Mouse (Mus musculus) lung, postnatal 25 days (tissue): ENCODE measurements around the gene Tada2b.
A peak's percentile ranks its signal among the peaks of the same experiment; 100 is the strongest.

Source experiments
- DNase-seq: peaks from one replicate; pipeline ENCODE4 v3.0.0; 2022; ENCODE audit warnings: low spot score

Gene Tada2b

DNA sequence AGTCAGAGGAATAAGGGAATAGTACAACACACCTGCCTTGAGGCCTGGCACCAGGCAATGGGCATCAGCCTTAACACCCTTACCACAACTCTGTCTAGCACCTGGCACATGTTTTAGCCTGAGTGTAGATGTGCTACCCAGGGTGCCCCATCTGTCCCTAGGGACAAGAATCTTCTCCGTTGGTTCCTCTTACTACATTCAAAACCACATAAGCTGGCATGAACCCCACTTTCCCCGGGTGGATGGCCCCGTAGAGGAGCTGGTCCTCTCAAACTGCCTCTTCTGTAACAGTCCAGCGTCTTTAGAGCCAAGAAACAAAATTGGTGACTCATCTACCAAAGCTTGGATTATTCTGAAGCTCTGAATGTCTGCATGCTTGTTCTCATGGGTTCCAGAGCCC, 3.7 kb downstream of the Tada2b start:
- no peak for DNase-seq

DNA sequence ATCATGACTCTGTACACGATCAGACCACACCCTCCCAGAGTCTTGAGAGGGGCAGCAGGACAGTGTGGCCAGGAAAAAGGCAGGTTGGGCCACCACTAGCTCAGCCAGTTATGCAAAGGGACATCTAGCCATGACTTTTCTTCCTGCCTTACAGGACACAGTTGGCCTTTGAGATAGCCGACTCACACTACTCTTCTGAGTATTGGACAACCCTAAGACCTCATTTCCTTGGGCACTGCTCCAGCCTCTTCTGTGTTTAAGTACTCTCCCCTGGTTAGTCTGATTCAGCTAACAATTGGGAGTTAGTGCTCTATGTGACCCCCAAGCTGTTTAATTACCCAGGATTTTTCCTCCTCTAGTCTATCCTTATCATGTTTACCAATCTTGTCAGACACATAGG, 4.3 kb downstream of the Tada2b start:
- DNase-seq, result peak; percentile 18

DNA sequence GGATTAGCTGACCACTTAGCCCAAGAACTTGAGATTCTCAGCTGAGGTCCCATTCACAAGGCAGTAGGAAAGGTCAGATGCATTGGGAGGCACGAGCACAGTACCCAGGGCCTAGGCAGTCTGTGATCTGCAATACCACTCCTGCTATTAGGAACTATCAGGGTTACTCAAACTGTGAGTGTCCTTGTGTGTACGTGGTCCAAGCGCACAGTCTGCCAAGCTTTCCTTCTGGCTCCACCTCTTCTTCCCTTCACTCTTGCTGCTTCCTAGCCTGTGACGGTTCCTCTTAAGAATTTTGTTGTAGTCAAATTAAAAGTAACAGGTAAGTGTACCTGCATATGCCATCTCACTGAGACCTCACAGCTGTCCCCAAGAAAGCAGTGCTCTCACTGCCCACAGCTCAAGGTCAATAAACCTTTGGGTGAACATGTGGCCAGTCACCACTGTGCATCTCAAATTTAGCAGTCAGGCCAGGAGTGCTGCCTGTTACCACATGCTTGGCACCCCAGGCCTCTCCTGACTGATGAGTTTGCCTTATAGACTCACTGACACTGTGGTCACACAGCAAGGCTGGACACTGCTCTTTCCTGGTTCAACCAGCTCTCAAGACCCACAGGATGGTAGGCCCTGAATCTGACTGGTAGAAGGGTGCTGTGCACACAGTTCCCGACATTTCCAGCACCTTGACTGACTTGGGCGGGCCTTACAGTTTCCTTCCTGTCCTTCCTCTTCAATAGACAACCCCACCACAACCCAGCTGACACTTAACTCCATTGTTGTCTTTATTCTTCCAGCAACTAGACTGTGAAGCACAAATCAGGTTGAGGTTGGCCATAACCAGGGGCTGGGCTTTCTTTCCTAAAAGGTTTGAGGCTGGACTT, 5.3 kb downstream of the Tada2b start:
- DNase-seq, result no peak

DNA sequence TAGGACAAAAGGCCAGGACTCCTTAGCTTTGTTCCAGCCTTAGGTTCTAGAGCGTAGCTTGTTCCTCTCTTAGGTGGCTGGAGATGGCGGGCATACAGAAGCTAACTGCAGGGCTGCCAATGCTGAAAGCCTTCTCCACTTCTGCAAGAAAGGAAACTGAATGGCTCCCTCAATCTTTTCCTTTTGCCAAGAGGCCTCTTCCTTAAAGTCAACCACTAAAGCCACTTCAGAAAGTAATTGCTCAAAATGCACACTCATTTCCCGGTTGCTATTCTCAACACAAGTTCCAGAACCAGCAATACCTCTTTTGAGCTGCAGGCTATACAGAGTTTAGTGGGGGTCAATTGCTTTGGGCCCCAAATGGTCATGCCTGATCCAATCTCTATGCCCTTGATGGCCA, 6.6 kb downstream of the Tada2b start:
- peak; percentile 36 for DNase-seq

DNA sequence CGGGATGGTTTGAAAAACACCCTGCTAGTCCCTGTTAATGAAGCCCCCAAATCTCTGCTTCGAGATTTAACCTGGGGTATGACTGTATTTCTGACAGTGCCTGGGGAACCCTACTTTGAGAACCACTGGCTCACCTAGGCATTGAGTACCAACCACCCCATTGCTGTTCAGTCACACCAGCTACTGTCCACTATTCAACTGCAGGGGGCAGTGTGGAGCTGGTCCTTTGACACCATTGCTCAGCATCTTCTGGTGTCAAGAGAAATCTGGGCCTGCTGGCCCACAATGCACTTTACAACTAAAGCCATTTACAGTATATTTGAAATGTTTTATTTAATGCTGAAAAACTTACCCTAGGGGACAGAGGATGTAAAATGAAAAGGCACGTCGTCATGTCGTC, 9.8 kb downstream of the Tada2b start:
- DNase-seq, result peak; percentile 67

DNA sequence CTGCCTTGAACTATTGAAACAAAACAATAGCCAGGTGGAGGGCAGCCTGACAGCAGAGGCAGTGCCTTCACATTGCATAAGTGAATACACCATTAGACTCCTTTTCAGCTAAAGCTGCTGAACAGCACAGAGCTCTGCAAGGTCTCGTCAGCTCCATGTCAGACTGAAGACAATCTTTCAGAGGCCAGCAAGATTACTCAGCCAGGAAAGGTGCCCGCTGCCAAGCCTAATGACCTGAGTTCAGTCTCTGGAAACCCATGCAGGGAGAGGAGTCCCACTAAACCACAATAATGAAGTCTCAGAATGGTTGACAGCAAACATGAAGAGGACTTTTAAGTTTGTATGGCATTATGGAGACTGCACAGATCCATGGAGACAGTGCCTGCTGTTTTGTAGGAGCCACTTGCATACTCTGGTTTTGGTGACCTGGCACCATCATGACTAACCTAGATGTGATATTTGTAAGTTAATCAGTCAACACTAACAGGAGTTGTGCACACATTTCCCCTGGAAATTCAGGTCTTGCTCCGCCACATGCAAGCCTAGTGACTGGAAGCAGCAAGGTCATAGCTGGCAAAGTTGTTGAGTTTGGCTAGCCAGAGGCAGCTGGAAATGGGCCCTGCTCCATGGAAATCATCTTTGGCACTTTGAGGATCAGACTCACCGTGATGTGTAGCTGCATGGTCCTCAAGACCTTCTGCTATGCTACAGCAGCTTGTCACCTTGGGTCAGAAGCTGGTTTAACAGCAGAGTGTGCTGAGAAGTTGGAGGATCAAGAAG, 11.0 kb downstream of the Tada2b start:
- no peak for DNase-seq

DNA sequence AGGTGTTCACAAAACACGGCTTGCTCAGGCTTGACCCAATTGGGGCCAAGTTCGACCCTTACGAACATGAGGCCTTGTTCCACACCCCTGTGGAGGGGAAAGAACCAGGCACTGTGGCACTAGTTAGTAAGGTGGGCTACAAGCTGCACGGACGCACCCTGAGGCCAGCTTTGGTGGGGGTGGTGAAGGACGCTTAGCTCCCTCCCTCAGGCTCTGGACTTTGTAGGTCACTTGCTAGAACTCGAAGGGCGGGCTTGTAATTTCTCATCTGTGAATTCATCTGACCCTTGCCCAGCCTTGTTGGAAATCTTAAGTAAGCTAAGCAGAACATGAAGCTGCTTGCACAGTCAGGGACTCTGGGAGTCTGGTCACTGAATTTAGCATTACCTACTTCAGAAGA, 12.9 kb downstream of the Tada2b start:
- DNase-seq, result no peak

DNA sequence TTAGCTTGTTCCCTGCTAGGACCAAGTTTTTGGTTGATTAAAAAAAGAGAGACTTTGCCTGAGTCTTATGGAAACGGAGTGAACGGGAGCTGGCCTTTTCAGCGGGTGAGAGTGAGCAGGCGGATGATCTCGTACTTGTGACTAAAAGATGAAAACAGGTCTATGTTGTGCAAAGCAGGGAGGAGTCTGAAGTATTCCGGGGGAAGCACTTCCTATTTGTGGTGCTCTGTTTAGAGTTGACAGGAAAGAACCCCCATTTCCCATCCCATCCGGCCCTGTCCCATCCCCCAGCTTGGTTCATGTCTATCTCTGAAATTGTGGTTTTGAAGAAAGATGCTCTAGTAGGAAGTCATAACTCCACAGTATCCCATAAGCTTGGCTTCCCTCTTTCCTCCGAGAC, 18.2 kb downstream of the Tada2b start:
- no peak for DNase-seq

DNA sequence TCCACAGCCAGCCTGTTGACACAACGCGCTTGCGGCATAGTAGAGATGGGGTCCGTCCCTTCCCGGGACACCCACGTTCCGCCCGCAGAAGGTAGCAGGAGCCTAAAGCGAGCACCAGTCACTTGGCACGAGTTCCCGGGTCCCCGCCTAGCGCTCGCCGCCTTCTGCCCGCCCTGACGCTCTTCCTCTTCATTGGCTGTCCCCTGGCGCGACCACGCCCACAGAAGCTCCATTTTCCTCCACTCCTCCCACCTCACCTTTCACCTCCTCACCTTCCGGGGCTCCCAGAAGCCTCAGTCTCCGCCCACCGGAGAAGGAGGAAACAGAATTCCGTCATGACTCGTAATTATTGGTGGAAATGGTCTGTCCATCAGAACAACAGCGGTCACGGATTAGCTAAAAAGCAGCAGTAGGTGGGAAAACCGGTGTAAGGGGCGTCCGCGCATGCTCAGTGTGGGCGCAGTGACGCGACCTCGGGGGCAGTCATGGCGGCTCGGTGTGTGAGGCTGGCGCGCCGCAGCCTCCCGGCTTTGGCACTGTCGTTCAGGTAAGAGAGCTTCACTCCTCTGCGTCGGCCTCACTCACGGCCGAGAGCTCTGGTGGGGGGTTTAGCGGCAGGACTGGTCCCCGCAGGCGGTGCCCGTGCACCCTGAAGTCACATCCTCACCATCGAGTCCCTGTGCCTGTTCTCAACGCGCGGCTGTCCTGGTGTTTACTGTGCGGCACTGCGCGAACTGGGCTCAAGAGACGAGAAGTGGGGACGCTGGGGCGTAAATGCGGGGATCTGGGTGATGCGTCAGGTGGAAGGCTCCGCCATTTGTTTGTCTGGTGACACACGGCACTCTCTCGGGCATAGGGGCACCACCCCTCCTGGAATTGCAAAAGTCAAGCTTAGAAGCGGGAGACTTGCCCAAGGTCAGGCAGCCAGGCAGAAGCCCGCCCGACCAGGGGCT, 19.1 kb downstream of the Tada2b start, which contains the start of gene Grpel1:
TSS of gene Grpel1 (plus strand) at position 290 of the 953 bp plus-strand sequence.
- DNase-seq, result peak; percentile 100

DNA sequence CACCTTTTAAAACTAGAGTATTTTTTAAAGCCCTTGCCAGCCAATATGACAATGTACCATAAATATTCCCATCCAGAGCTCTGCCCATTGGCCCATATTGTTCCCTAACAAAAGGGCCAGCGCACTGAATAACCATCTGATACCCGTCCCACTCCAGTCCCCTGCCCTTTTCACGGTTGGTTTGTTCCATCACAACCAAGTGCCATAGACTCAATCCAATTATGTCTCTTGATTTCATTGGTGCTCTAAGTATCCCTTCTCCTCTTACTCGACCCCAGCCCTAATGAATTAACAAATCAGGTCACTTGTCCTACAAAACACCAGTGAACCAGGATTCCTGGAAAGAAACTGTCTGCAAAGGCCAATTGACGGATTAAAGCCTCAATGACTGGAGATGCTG, 20.7 kb downstream of the Tada2b start:
- DNase-seq, result no peak

DNA sequence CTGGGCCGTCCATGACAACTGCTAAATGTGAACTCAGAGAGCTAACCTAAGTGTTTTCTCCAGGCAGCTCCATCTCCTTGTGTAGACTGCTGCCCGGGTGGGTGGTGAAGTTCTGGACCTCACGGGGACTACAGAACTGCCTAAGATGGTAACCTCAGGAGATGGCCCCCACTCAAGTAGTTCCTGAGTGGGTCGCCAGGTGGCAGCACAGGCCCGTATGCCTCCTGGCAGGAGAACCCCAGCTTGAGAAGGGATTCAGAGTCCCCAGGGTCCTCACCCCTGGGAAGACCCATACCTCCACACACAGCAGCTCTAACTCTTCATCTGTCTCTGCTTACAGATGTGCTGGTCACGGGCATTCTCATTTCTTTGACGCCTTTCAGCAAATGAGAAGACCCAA, 21.3 kb downstream of the Tada2b start:
- DNase-seq, result peak; percentile 79

DNA sequence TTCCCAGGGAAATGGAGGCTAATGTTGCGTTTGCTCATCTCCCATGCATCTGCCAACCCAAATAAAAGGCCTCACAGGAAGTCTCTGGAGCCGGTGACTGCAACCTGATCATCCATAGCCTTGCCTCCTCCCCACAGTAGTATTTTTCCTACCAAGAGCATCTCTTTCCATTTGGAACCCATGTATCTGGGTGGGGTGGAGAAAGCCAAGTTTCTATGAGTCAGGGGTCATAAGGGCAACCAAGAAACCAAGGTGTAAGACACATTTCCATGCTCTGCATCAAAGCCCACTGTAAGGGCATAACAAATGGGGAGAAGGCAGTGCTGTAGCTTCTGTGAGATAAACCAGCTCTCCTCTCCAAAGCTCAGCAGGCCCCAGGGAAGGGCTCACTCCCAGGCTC, 22.9 kb downstream of the Tada2b start:
- DNase-seq, result no peak

DNA sequence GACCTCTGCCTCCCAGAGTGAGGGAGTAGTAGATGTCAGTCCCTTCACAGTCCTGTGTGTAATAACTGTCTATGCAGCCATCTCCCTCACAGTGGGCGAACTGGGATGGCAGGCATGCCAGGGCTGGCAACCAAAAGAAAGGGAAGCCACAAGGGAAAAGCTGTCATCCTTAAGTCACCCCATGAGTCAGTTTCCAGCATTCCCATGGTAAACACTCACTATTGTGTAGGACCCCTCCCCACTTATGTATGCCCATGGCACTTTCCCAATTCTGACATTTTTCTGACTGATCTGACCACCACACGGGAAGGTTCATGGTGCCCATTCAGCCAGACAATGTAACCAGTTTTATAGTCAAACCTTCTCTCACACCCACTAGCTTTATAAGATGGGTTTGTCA, 23.4 kb downstream of the Tada2b start:
- DNase-seq, result no peak

DNA sequence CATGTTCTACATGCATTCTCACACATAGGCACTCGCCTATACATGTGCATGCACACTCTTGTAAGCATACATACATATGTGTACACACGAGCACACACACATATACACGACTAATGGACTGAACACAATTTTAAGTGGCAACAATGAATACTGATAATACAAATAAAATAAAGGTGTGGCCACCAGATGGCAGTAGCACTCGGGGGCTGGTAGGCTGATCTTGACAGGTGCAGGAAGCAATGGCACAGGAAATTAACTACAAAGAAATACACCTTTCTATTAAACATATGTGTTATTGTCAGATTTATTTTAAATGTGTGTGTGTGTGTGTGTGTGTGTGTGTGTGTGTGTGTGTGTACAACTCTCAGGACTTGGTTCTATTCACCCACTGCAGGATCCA, 25.2 kb downstream of the Tada2b start:
- peak; percentile 48 for DNase-seq

DNA sequence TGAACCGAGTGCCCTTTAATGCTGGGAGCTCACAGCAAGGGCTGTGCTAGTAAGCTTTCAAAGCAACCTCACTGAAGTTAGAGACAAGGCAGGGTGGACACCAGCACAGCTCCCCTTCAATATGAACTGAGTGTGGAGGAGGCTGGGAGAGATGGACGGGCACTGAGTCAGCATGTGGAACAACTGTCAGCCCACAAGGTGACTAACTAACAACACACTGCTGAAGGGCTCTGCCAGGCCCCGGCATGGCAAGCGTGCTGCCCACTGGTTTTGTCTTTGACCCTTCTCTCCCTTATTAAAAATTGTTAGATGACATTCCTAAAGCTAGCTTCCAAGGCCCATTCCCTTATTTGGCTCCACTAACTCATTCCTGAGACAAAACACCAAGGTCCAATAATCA, 26.4 kb downstream of the Tada2b start:
- no peak for DNase-seq

DNA sequence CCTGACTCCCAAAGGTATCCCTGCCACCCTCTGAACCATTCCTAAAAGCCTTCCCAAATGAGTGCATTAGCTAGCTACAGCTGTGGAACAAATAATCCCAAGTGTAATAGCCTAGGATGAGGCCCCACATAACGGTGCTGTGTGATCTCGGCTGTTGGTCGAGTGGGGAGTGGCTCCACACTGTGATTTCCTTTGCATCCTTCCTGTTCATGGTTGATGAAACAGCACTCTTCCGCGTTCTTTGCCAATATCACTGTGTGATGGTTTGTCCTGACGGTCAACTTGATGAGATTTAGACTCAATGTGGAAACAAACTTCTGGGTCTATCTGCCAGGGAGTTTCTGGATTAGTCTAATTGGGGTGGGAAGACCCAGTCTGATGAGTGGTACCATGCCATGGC, 31.3 kb downstream of the Tada2b start:
- DNase-seq, result no peak

DNA sequence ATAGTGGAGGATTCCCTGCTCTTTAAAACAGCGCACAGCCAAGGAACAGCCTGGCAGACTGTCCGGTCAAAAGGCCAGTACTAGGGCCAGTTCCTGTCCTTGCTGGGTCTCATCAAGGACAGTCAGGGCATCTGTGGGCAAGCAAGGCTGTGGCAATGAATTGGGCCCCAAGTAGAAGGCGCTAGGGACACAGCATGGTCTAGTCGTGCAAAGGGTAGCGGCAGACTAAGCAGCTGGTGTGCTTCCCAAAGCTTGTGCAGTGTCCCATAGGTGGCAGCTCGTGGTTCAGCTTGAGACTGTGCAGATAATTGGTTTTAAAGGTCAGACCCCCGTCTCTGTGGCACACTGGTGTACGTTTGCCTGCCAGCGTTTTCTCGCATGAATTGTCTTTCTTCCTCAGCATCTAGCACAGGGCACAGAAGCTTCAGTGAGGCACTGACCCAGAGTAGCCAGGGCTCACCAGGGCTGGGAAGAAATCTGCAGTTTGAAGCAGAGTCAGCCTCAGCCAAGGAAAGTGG, 32.2 kb downstream of the Tada2b start:
- no peak for DNase-seq

DNA sequence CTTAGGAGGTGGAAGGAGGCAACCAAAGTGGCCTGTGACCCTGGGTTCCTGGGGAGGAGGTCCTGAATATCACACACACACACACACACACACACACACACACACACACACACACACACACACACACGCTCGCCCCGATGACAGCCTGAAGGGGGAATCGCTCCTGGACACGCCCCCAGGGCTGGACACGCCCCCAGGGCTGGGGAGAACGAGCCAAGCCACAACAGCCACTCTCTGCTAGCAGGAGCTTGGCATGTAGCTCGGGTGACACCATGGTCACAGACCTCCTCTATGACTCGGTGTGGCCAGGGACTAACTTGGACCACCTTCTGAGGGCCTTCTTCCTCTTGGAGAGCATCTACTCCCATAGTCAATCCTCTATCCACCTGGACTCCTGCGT, 33.0 kb downstream of the Tada2b start:
- DNase-seq, result no peak

DNA sequence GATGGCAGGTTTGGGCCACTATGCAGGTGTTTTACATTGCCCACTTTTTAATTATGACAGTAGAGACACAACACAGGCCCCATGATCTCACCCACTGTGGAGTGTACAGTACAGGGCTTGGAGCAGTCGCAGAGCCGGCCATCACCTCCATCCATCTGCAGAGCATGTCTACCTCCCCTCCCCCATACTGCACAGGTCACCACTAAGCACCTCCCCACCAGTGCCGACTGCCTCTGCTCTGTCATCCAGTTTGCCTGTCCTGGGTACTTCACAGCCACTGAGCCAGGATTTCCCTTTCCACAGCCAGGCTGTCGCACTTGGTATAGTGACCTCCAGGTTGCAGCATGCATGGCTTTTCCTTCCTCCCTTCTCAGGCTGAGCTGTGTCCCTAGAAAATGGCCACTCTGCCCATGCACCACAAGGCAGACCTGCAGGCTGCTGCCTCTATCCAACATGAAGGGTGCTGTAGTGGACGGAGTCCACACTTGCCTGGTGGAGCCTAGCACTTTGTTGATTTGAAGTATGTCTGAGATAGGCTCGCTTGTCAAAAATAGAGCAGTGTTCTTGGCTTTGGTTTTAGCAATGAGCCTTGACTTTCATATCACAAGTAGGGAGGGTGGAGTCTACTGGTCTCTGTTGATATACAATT, 34.3 kb downstream of the Tada2b start:
- no peak for DNase-seq

DNA sequence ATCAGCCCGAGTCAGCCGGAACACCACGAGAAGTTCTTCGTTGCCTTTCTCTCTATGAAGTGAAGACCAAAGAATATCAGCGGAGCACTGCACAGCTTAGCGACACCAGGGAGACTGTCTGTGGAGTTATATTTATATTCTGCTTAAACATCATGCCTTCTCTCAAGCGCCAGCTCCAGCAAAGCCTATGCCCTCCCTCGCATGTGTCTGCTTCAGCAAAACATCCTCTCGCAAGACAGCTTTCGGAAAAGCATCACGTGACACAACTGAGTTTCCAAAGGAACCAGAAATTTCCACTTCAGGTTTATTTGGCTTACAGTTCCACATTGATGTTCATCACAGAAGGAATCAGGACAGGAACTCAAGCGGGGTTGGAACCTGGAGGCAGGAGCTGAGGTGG, 36.2 kb downstream of the Tada2b start:
- DNase-seq, result no peak

DNA sequence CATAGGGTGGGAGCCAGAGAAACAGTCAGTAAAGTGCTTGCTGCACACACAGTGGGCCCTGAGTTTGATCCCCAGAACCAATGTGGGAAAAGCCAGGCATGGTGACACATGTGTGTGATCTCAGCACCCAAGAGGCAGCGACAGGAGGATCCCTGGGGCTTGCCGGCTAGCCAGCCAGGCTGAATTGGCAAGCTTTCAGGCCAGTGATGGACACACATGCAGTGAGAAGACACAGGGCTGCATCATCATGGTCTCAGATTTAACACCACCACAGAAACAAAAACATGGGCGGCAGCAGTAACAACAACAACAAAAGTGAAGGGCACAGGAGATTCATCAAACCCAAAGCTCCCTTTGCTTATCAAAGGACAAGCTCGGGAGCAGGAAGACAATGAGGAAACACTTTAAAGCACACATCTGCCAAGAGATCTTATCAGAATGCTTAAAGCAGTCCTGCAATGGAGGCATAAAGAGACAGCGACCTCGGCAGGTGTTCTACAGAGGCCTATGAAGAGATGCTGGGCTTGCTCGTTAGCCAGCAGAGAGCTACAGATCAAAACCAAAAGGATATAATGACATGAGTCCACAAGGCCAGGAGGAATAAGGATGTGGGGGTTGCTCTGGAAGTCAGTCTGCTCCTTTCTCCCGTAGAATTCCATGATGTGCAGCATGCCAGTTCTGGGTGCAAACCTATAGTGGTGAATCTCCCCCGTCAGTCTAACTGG, 37.8 kb downstream of the Tada2b start:
- no peak for DNase-seq
